Mouse (Mus musculus): Measurements from ENCODE around the gene 1700028J19Rik. TPM values are rescaled to one million over a fixed set of nuclear protein-coding genes. Genes with fewer than 3 reads are reported as not detected.
A peak's percentile ranks its signal among the peaks of the same experiment; 100 is the strongest.
"Not testable (repeated sequence)": the region's sequence is repeated elsewhere in the genome, so short reads cannot be mapped to it uniquely, and the experiment has no call there.

The 1700028J19Rik gene
- polyA plus RNA-seq, 1 experiment from 2014 or later: 1.1 TPM

DNA sequence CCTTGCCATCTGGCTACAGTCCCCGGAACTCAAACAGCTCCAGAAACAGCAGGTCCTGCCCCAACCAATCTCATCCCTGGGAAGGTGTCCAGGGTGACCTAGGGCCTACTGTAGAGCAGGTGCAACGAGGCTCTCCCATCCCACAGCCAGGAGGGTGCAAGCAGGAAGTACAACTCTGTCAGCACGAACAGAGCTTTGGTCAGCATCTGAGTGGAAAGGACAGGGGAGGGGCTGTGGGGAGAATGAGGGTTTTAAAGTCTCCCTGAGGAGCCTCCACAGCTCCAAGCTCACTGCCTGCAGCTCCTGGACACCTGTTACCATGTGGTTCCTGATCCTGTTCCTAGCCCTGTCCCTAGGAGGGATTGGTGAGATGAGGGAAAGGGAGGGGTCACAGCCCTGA is 39.4 kb downstream of the 1700028J19Rik start, which contains the start of gene Klk1b4:
Gene Klk1b4 (plus strand): TSS at position 301 of the 400 bp plus-strand sequence.
- H3K27ac ChIP-seq (ENCODE audit: low read depth); H3K4me3 ChIP-seq (ENCODE audit: low read depth, low read length); H3K36me3 ChIP-seq (ENCODE audit: control insufficient read depth, insufficient read depth, low read length); H3K4me1 ChIP-seq (replicated peaks; ENCODE audit: control insufficient read depth, insufficient read depth, low read length); DNase-seq (ENCODE audit: low spot score); H3K27me3 ChIP-seq (replicated peaks; ENCODE audit: control insufficient read depth, insufficient read depth, low read length); H3K9ac ChIP-seq (ENCODE audit: low read length); H3K4me2 ChIP-seq (ENCODE audit: low read length); ATAC-seq (replicated peaks; ENCODE audit: low FRiP score, low TSS enrichment, low read depth); H3K9me3 ChIP-seq (ENCODE audit: control insufficient read depth, low read length): not testable (repeated sequence)
- 42% methylated on average over 3 of the region's 3 CpGs for WGBS

DNA sequence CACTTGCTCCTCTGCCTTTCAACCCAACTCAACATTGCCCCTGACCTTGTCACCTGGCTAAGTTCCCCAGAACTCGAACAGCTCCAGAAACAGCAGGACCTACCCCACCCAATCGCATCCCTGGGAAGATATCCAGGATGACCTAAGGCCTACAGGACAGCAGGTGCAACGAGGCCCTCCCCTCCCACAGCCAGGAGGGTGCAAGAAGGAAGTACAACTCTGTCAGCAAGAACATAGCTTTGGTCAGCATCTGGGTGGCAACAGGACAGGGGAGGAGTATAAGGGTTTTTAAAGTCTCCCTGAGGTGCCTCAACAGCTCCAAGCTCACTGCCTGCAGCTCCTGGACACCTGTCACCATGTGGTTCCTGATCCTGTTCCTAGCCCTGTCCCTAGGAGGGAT is 48.6 kb downstream of the 1700028J19Rik start, which contains the start of gene Klk1b3:
Gene Klk1b3 (plus strand): TSS at position 301 of the 400 bp plus-strand sequence.
- DNase-seq (ENCODE audit: low spot score) (peak; percentile 27), ATAC-seq (replicated peaks; ENCODE audit: low FRiP score, low TSS enrichment, low read depth) (no peak)
- Histone ChIP-seq H3K4me1 (replicated peaks; ENCODE audit: control insufficient read depth, insufficient read depth, low read length) (no peaks in the 10 kb centered on the region), H3K9ac (ENCODE audit: low read length) (no peak within 1 kb of the TSS), H3K27ac (ENCODE audit: low read depth) (no peak within 1 kb of the TSS), H3K36me3 (ENCODE audit: control insufficient read depth, insufficient read depth, low read length) (no peaks in the 10 kb centered on the region), H3K27me3 (replicated peaks; ENCODE audit: control insufficient read depth, insufficient read depth, low read length) (no peaks in the 10 kb centered on the region), H3K9me3 (ENCODE audit: control insufficient read depth, low read length) (no peaks in the 10 kb centered on the region), H3K4me3 (ENCODE audit: low read depth, low read length) (no peak within 1 kb of the TSS), H3K4me2 (ENCODE audit: low read length) (no peak within 1 kb of the TSS)
- 63% methylated on average over 3 of the region's 3 CpGs for WGBS

DNA sequence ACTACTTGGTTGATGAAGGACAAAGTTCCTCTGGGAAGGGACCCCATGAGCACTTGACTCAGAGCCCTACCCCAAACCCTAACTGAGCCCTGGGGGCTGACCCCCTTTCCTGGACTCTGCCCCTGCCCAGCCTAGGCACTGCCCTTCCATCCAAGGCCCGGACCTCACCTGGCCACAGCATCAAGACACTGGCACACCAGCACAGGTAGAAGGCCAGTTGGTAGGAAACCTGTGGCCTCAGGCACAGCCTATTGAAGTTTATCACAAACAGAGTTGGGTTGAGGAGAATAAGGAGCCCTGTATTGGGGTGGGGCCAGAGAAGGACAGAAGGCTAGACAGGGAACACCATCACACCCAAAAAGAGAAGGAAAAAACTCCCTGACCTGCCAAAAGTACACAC is 53.0 kb downstream of the 1700028J19Rik start:
- not testable (repeated sequence) for H3K36me3 ChIP-seq (ENCODE audit: control insufficient read depth, insufficient read depth, low read length)

DNA sequence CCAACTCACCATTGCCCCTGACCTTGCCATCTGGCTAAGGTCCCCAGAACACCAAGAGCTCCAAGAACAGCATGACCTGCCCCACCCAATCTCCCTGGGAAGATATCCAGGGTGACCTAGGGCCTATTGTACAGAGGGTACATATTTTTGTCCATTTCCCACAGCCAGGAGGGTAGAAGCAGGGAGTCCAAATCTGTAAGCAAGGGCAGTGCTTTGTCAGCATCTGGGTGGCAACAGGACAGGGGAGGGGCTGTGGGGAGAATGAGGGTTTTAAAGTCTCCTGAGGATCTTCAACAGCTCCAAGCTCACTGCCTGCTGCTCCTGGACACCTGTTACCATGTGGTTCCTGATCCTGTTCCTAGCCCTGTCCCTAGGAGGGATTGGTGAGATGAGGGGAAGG is 58.6 kb downstream of the 1700028J19Rik start, which contains the start of gene Klk1b24:
Gene Klk1b24 (plus strand): TSS at position 301 of the 400 bp plus-strand sequence.
- H3K4me1 ChIP-seq (replicated peaks; ENCODE audit: control insufficient read depth, insufficient read depth, low read length); H3K27me3 ChIP-seq (replicated peaks; ENCODE audit: control insufficient read depth, insufficient read depth, low read length); H3K4me3 ChIP-seq (ENCODE audit: low read depth, low read length); DNase-seq (ENCODE audit: low spot score); ATAC-seq (replicated peaks; ENCODE audit: low FRiP score, low TSS enrichment, low read depth); H3K27ac ChIP-seq (ENCODE audit: low read depth); H3K9ac ChIP-seq (ENCODE audit: low read length); H3K9me3 ChIP-seq (ENCODE audit: control insufficient read depth, low read length); H3K36me3 ChIP-seq (ENCODE audit: control insufficient read depth, insufficient read depth, low read length); H3K4me2 ChIP-seq (ENCODE audit: low read length): not testable (repeated sequence)

More for the DNA sequence above, 53.0 kb downstream of the 1700028J19Rik start:
- not testable (repeated sequence) for H3K4me2 ChIP-seq (ENCODE audit: low read length); H3K27me3 ChIP-seq (replicated peaks; ENCODE audit: control insufficient read depth, insufficient read depth, low read length); H3K4me1 ChIP-seq (replicated peaks; ENCODE audit: control insufficient read depth, insufficient read depth, low read length); H3K9me3 ChIP-seq (ENCODE audit: control insufficient read depth, low read length); ATAC-seq (replicated peaks; ENCODE audit: low FRiP score, low TSS enrichment, low read depth); H3K27ac ChIP-seq (ENCODE audit: low read depth); DNase-seq (ENCODE audit: low spot score); H3K9ac ChIP-seq (ENCODE audit: low read length); H3K4me3 ChIP-seq (ENCODE audit: low read depth, low read length)
- 86% methylated on average over 1 of the region's 1 CpGs for WGBS

DNA sequence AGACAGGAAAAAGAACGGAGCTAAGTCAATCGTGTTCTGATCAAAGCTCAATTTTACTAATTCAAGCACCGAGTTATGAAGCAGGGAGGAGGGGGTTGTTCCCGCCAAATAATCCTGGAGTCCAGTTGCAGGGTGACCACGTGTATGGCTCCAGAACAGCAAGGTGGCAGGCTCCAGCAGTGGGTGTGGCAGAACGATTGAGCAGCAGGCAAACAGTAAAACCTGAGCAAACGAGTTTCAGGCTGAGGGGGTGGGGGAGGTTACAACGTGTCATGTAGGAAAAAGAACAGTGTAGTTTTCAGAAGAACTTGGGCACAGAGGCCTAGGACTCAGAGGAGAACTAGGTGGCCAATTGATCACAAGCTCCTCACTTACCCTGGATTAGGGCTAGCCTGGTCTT is 60.0 kb downstream of the 1700028J19Rik start:
- H3K27me3 ChIP-seq (replicated peaks; ENCODE audit: control insufficient read depth, insufficient read depth, low read length); DNase-seq (ENCODE audit: low spot score); H3K4me3 ChIP-seq (ENCODE audit: low read depth, low read length); H3K27ac ChIP-seq (ENCODE audit: low read depth); ATAC-seq (replicated peaks; ENCODE audit: low FRiP score, low TSS enrichment, low read depth); H3K36me3 ChIP-seq (ENCODE audit: control insufficient read depth, insufficient read depth, low read length); H3K9ac ChIP-seq (ENCODE audit: low read length); H3K4me2 ChIP-seq (ENCODE audit: low read length); H3K4me1 ChIP-seq (replicated peaks; ENCODE audit: control insufficient read depth, insufficient read depth, low read length); H3K9me3 ChIP-seq (ENCODE audit: control insufficient read depth, low read length): not testable (repeated sequence)
- 52% methylated on average over 8 of the region's 8 CpGs for whole genome bisulfite sequencing

Other genes starting within 250 kb of the 1700028J19Rik start
- not detected in 2 replicates for gene Klk1b26, start 234.5 kb downstream of the 1700028J19Rik start, polyA plus RNA-seq (2014; fragmentation: Nextera tagmentation; extraction: Ambion mirVana)
- not detected in 2 replicates for gene Klk1b27, start 194.4 kb downstream of the 1700028J19Rik start, polyA plus RNA-seq (2014; fragmentation: Nextera tagmentation; extraction: Ambion mirVana)
- gene Klk1b21, start 144.4 kb downstream of the 1700028J19Rik start, polyA plus RNA-seq (2014; fragmentation: Nextera tagmentation; extraction: Ambion mirVana): not detected in 2 replicates
- gene Klk1b22, start 134.0 kb downstream of the 1700028J19Rik start, polyA plus RNA-seq (2014; fragmentation: Nextera tagmentation; extraction: Ambion mirVana): not detected in 2 replicates
- gene Klk1b16, start 109.9 kb downstream of the 1700028J19Rik start, polyA plus RNA-seq (2014; fragmentation: Nextera tagmentation; extraction: Ambion mirVana): not detected in 2 replicates
- gene Klk1b24, start 58.5 kb downstream of the 1700028J19Rik start, polyA plus RNA-seq (2014; fragmentation: Nextera tagmentation; extraction: Ambion mirVana): not detected in 2 replicates
- gene Klk1b3, start 48.5 kb downstream of the 1700028J19Rik start, polyA plus RNA-seq (2014; fragmentation: Nextera tagmentation; extraction: Ambion mirVana): not detected in 2 replicates
- gene Klk1b4, start 39.3 kb downstream of the 1700028J19Rik start, polyA plus RNA-seq (2014; fragmentation: Nextera tagmentation; extraction: Ambion mirVana): not detected in 2 replicates
- gene Klk1b5, start 30.8 kb downstream of the 1700028J19Rik start, polyA plus RNA-seq (2014; fragmentation: Nextera tagmentation; extraction: Ambion mirVana): not detected in 2 replicates
- 0.39 and 1.8 TPM in 2 replicates for gene Klk1, start 21.3 kb downstream of the 1700028J19Rik start, polyA plus RNA-seq (2014; fragmentation: Nextera tagmentation; extraction: Ambion mirVana)
- gene Gm36864, start 10.5 kb downstream of the 1700028J19Rik start, polyA plus RNA-seq (2014; fragmentation: Nextera tagmentation; extraction: Ambion mirVana): not detected in 2 replicates
- 124 and 129 TPM in 2 replicates for gene 2410002F23Rik, start within 50 bp of the 1700028J19Rik start, polyA plus RNA-seq (2014; fragmentation: Nextera tagmentation; extraction: Ambion mirVana)
- gene Acp4, start 10.7 kb upstream of the 1700028J19Rik start, polyA plus RNA-seq (2014; fragmentation: Nextera tagmentation; extraction: Ambion mirVana): not detected in 2 replicates
- not detected in 2 replicates for gene Gm15517, start 14.8 kb upstream of the 1700028J19Rik start, polyA plus RNA-seq (2014; fragmentation: Nextera tagmentation; extraction: Ambion mirVana)
- 5.4 and 6.3 TPM in 2 replicates for gene Clec11a, start 60.2 kb upstream of the 1700028J19Rik start, polyA plus RNA-seq (2014; fragmentation: Nextera tagmentation; extraction: Ambion mirVana)
- 3.0 and 3.3 TPM in 2 replicates for gene Shank1, start 63.6 kb upstream of the 1700028J19Rik start, polyA plus RNA-seq (2014; fragmentation: Nextera tagmentation; extraction: Ambion mirVana)
- gene Syt3, start 137.4 kb upstream of the 1700028J19Rik start, polyA plus RNA-seq (2014; fragmentation: Nextera tagmentation; extraction: Ambion mirVana): 1.6 and 1.7 TPM in 2 replicates
- 1.5 and 1.6 TPM in 2 replicates for gene 1700008O03Rik, start 139.1 kb upstream of the 1700028J19Rik start, polyA plus RNA-seq (2014; fragmentation: Nextera tagmentation; extraction: Ambion mirVana)
- 1.3 TPM in 2 replicates for gene Lrrc4b, start 182.3 kb upstream of the 1700028J19Rik start, polyA plus RNA-seq (2014; fragmentation: Nextera tagmentation; extraction: Ambion mirVana)
- 0.65 TPM in 1 of 2 replicates, not detected in the other for gene Aspdh, start 218.7 kb upstream of the 1700028J19Rik start, polyA plus RNA-seq (2014; fragmentation: Nextera tagmentation; extraction: Ambion mirVana)
- 72.1 and 77.0 TPM in 2 replicates for gene Josd2, start 221.3 kb upstream of the 1700028J19Rik start, polyA plus RNA-seq (2014; fragmentation: Nextera tagmentation; extraction: Ambion mirVana)
- gene Emc10, start 249.8 kb upstream of the 1700028J19Rik start, polyA plus RNA-seq (2014; fragmentation: Nextera tagmentation; extraction: Ambion mirVana): 107 and 116 TPM in 2 replicates
- 10.2 and 11.5 TPM in 2 replicates for gene Fam71e1, start 249.9 kb upstream of the 1700028J19Rik start, polyA plus RNA-seq (2014; fragmentation: Nextera tagmentation; extraction: Ambion mirVana)

All from intestine, embryonic 14.5 days (tissue).